Mouse (Mus musculus) forebrain, postnatal 0 days (tissue): Measurements from ENCODE around the gene Slc5a2. TPM values are rescaled to one million over a fixed set of nuclear protein-coding genes. Genes with fewer than 3 reads are reported as not detected.

ENCODE experiments used
- ATAC-seq: fragments of 200-750 bp; cut with Nextera tagmentation; 2 replicates; pipeline ENCODE4 v1.8.0; 2017; ENCODE audit warnings: mild to moderate bottlenecking, moderate library complexity
- DNase-seq: peaks from one replicate; pipeline ENCODE4 v3.0.0-alpha.2; 2015
- H3K27ac ChIP-seq: fragments of 300-500 bp; sonication (generic); 2 replicates; pipeline ENCODE4 v1.5.1; 2014; ENCODE audit warnings: low read depth, mild to moderate bottlenecking, antibody characterized with exemption, low read length, moderate library complexity, mixed read lengths
- H3K27me3 ChIP-seq: fragments of 300-500 bp; sonication (generic); 2 replicates; pipeline ENCODE4 v1.6.1; 2014; ENCODE audit warnings: mild to moderate bottlenecking, low read length, mixed read lengths; ENCODE audit not compliant: insufficient read depth
- H3K36me3 ChIP-seq: fragments of 300-500 bp; sonication (generic); 2 replicates; pipeline ENCODE4 v1.6.1; 2014; ENCODE audit warnings: mild to moderate bottlenecking, moderate library complexity; ENCODE audit not compliant: insufficient read depth
- H3K4me1 ChIP-seq: fragments of 300-500 bp; sonication (generic); 2 replicates; pipeline ENCODE4 v1.6.1; 2014; ENCODE audit warnings: antibody characterized with exemption; ENCODE audit not compliant: insufficient read depth
- H3K4me2 ChIP-seq: fragments of 300-500 bp; sonication (generic); 2 replicates; pipeline ENCODE4 v1.6.1; 2014; ENCODE audit warnings: low read depth, mild to moderate bottlenecking, moderate library complexity
- H3K4me3 ChIP-seq: fragments of 300-500 bp; sonication (generic); 2 replicates; pipeline ENCODE4 v1.5.1; 2014; ENCODE audit warnings: low read depth, low read length, mixed read lengths
- H3K9ac ChIP-seq: fragments of 300-500 bp; sonication (generic); 2 replicates; pipeline ENCODE4 v1.6.1; 2014; ENCODE audit warnings: mild to moderate bottlenecking
- H3K9me3 ChIP-seq: fragments of 300-500 bp; sonication (generic); 2 replicates; pipeline ENCODE4 v1.6.1; 2016; ENCODE audit warnings: low read length
- CTCF ChIP-seq: sonication (generic); IDR thresholded peaks from 2 replicates; pipeline ENCODE4 v1.5.1; 2016; ENCODE audit warnings: antibody characterized with exemption, control low read depth, low read depth
- WGBS: fragments of 180-500 bp; shearing (Covaris S2); extraction: QIAGEN DNeasy Blood & Tissue Kit; methylation state at CpG from one replicate; pipeline ENCODE4 v1.1.7; 2014; 5-methylcytosine and 5-hydroxymethylcytosine counted together
- polyA plus RNA-seq: library from polyadenylated mRNA; unstranded; fragments of >200 nt; fragmentation: Nextera tagmentation; extraction: Ambion mirVana; gene quantifications from 2 replicates; pipeline ENCODE4 v1.2.1, GENCODE M21; 2015
- total RNA-seq: library from RNA; depleted of rRNA; stranded (reverse); fragments of >200 nt; gene quantifications from 2 replicates; pipeline ENCODE4 v1.2.3, GENCODE M21; 2014

Gene Slc5a2
- total and polyA plus RNA-seq, 2 experiments from 2014 or later: 0.10 TPM; not detected in 1

DNA sequence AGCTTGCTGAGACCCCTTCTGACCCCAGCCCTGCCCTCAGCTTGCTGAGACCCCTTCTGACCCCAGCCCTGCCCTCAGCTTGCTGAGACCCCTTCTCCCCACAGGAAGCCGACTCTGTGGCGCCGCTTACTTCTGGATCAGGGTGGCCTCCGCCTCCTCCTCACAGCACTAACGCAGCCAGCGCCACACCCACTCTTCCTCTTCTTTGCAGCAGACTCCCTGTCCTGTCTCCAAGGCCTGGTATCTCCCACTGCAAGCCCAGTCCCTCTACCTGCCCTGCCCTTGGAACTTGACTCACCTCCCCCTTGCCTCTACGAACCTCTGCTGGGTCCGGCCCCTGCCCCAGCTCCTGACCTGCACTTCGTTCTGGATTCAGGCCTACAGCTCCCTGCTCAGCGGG lies 21.5 kb upstream of the Slc5a2 start:
- H3K9ac ChIP-seq: no peak overlapping the region
- no peak overlapping the region for H3K4me3 ChIP-seq
- no peak for TF ChIP-seq CTCF
- H3K9me3 ChIP-seq: no peaks in the 10 kb centered on the region
- H3K36me3 ChIP-seq: peaks cover 34% of the 10 kb centered on the region
- H3K27ac ChIP-seq: no peak overlapping the region
- H3K4me1 ChIP-seq: no peaks in the 10 kb centered on the region; the same call in 1 of the 2 replicates
- no peaks in the 10 kb centered on the region for H3K27me3 ChIP-seq
- no peak overlapping the region for H3K4me2 ChIP-seq
- DNase-seq: no peak
- 70% methylated on average over 10 of the region's 10 CpGs for WGBS
- no peak for ATAC-seq

DNA sequence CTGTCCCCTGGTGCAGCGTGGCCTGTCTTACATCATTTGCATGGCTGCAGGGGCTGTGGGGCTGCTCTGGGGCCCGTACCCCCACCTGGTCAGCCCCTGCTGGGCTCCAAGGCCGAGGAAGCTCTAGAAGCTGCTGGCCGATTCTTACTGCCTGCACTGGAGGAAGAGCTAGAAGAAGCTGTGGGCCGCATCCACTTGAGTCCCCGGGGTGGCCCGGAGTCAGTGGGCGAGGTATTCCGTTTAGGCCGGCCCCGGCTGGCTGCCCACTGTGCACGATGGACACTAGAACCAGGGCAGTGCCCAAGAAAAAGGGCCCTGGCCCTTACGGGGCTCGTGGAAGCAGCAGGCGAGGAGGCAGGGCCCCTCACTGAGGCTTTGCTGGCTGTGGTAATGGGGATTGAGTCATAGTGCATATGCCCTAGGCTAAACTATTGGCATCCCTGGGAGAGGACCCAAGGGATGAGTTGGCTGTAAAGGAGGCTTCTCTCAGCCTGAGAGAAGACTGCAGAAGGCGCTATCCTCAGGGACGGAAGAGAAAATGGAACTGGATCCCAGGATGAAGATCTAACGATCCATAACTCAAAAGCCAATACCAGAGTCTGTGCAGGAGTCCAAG lies 20.9 kb upstream of the Slc5a2 start:
- WGBS: 87% methylated on average over 18 of the region's 18 CpGs
- Histone ChIP-seq H3K4me1 (no peaks in the 10 kb centered on the region), H3K27ac (no peak overlapping the region), H3K4me3 (no peak overlapping the region), H3K9ac (no peak overlapping the region), H3K4me2 (no peak overlapping the region), H3K36me3 (peaks cover 39% of the 10 kb centered on the region), H3K27me3 (no peaks in the 10 kb centered on the region), H3K9me3 (no peaks in the 10 kb centered on the region)
- ATAC-seq (no peak), DNase-seq (no peak)
- TF ChIP-seq CTCF: no peak

DNA sequence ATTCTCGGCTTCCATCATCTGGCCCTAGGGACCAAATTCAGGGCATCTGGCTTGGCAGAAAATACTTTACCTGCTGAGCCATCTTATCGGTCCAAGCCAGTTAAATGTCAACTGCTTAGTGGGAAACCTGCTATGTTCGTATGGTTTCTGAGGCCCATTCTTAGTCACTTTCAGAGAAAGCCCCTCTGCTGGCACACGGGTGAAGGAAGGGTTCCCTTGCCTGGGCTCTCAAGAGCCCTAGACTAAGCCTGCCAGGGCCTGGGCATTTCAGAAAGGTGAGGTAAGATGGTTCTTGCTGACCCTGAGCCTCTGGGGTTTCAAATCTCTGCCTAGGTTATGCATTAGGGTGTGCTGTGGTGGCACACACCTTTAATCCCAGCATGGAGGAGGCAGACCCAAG lies 19.9 kb upstream of the Slc5a2 start:
- Histone ChIP-seq H3K9ac (no peak overlapping the region), H3K4me1 (no peaks in the 10 kb centered on the region), H3K4me2 (no peak overlapping the region), H3K27me3 (no peaks in the 10 kb centered on the region; the same call in 1 of the 2 replicates), H3K9me3 (no peaks in the 10 kb centered on the region), H3K27ac (no peak overlapping the region), H3K36me3 (peaks cover 36% of the 10 kb centered on the region), H3K4me3 (no peak overlapping the region)
- WGBS: 88% methylated on average over 4 of the region's 4 CpGs
- no peak for TF ChIP-seq CTCF
- DNase-seq (no peak), ATAC-seq (no peak)

DNA sequence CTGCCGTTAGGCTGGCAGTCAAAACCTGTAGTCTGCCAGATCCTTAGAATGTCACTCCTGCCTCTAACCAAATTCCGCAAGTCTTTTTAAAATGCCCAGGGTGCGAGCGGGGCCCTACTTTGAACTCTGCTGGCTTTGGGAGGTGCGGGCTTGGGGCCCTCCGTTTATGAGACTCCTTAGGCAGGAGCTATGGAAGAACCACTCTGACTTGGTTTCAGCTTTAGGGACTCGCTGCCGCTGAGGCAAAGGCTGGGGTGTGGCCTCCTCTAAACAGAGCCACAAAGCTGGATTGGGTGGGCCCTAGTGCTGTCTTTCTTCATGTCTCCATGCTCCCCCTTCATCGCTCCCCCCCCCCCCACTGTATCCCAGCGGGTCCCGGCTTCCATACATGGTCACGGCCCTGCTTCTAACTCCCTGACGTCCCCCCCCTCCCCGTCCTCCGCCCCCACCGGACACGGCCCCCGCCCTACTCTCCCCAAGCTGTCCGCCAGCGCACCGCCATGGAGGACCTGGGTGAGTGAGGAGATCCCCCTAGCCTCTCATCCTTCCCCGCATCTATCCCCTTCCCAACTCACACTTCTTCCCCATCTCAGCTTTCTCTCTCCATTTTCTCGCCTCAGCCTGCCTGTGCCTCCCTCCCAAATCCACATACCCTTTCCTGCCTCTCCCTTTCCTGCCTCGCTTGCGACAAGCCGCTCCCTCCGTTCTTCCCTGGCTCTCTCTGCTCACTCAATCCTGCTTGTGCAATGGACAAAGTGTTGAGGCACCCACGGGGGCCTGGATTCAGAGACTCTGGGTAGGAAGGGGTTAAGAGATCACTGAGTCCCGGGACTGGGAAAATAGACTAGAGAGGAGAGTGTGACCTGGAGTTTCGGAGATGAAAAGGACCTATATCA lies 18.7 kb upstream of the Slc5a2 start, which contains the start of gene Tgfb1i1:
Tgfb1i1 (plus strand) TSS at position 317 of the 896 bp plus-strand sequence.
- H3K9ac ChIP-seq: peak within 1 kb of the TSS; percentile 61
- H3K27me3 ChIP-seq: peaks cover 5% of the 10 kb centered on the region; the same call in 1 of the 2 replicates
- DNase-seq (peak; percentile 66), ATAC-seq (peak; percentile 75)
- peak within 1 kb of the TSS; percentile 40 for H3K4me3 ChIP-seq
- no peaks in the 10 kb centered on the region for H3K4me1 ChIP-seq
- TF ChIP-seq CTCF: no peak
- peaks cover 28% of the 10 kb centered on the region for H3K36me3 ChIP-seq
- H3K4me2 ChIP-seq: peak within 1 kb of the TSS; percentile 61
- no peaks in the 10 kb centered on the region for H3K9me3 ChIP-seq
- 3% methylated on average over 28 of the region's 30 CpGs for WGBS
- H3K27ac ChIP-seq: peak within 1 kb of the TSS; percentile 81

DNA sequence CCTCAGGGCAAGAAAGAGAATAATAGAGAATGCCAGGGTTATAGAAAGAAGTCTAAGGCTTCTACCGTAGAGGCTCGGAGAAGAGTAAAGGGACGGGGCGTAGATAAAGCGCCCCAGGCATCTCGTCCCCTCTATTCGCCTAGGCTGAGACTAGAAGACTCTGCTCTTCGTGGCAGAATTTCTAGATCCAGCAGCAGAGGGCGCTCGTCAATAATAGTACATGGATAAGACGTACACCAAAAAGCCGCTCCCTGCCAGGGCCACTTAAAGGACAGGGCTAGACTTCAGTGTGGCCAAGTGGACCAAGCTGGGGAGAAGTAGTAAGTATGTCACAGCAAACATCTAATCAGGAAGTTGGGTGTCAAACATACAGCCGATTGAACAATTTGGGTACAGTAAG lies 18.0 kb upstream of the Slc5a2 start:
- 0 out of 2 replicates have a peak, but pooled peaks cover 2% of the 10 kb centered on the region for H3K4me1 ChIP-seq
- peaks cover 27% of the 10 kb centered on the region for H3K36me3 ChIP-seq
- H3K27ac ChIP-seq: peak overlapping the region; percentile 81
- H3K9me3 ChIP-seq: no peaks in the 10 kb centered on the region
- ATAC-seq (peak; percentile 86), DNase-seq (peak; percentile 94)
- H3K4me2 ChIP-seq: peak overlapping the region; percentile 61
- WGBS: 3% methylated on average over 13 of the region's 13 CpGs
- peak overlapping the region; percentile 40 for H3K4me3 ChIP-seq
- peak overlapping the region; percentile 61 for H3K9ac ChIP-seq
- TF ChIP-seq CTCF: peak; percentile 83
- H3K27me3 ChIP-seq: peaks cover 5% of the 10 kb centered on the region; the same call in 1 of the 2 replicates

DNA sequence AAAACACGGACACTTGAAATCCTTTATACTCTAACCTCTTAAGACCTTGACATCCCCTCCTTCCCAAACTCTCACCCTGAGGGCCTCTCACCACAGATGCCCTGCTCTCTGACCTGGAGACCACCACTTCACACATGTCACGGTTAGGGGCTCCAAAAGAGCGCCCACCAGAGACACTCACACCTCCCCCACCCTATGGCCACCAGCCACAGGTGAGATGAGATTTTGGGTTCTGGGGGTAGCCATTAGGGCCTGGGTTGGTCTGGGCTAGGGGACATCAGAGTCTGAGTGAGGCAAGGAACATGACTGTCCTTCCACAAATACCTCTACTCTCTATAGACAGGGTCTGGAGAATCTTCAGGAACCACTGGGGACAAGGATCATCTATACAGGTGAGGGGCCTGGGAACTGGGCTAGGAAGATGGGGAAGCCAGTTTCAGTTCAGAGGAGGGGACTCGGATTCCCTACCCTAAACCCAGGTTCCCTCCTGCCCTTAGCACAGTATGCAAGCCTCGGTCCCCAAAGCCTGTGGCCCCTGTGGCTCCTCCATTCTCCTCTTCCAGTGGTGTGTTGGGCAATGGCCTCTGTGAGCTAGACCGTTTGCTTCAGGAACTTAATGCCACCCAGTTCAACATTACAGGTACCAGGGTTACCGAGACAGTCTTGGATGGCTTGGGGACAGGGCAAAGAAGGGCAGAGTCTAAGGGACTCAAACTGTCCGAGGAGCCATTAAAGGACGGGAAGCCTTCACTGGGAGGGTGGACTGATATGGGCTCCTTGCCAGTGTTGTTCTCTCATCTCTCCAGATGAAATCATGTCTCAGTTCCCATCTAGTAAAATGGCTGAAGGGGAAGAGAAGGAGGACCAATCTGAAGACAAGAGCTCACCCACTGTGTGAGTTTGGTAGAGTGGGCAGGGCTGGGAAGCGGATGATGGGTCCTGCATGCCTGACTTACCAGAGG lies 17.1 kb upstream of the Slc5a2 start:
- no peak for TF ChIP-seq CTCF
- peak overlapping the region; percentile 61; the same call in 1 of the 2 replicates for H3K4me2 ChIP-seq
- H3K27me3 ChIP-seq: peaks cover 5% of the 10 kb centered on the region; the same call in 1 of the 2 replicates
- H3K36me3 ChIP-seq: peaks cover 21% of the 10 kb centered on the region
- H3K27ac ChIP-seq: no peak overlapping the region
- H3K4me1 ChIP-seq: 0 out of 2 replicates have a peak, but pooled peaks cover 4% of the 10 kb centered on the region
- no peak overlapping the region for H3K9ac ChIP-seq
- ATAC-seq (no peak), DNase-seq (no peak)
- WGBS: 86% methylated on average over 10 of the region's 10 CpGs
- no peaks in the 10 kb centered on the region for H3K9me3 ChIP-seq
- no peak overlapping the region for H3K4me3 ChIP-seq
